Mouse (Mus musculus) right cerebral cortex, postnatal 36 days (tissue): Measurements from ENCODE around the gene Pdpr.
"Not testable (repeated sequence)": the region's sequence is repeated elsewhere in the genome, so short reads cannot be mapped to it uniquely, and the experiment has no call there.

Experiments used
- DNase-seq, 2 experiments: peaks; one replicate each; pipeline ENCODE4 v3.0.0; 2022; ENCODE audit warnings: low spot score in 2 of 2, mixed read lengths in 1 of 2

Gene Pdpr

DNA sequence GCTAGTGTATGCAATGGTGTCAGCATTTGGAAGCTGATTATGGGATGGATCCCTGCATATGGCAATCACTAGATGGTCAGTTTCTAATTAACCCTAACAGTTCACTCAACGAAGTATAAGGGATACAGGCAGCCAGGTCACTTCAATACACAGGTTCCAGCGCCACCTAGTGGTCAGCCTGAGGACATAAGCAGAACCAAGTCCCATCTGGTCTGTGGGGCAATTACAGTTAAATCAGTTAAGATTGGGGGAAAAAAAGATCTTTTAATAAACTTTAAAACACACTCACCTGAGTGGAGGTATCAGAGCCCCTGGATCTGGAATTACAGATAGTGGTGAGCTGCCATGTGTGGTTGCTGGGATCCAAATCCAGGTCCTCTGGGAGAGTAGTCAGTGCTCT lies 4.3 kb upstream of the Pdpr start:
- peak; percentile 18 to 29 for DNase-seq

DNA sequence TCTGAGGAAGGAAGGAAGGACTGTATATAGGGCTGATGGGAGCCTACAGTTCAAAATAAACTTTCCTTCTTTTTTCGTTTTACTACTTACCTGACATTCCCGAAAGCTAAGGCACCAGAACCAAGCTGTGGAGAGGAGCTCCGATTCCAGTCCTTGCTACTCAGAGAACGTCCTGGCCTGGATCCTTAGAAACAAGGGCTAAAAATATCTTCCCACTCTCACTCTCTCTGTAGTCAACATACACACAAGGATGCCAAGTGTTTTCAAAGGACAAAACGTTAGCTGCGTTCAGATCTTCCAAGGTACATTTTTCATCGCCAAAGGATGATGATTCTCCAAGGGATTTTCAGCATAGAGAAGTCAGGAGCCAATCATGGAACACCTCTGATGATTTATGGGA lies 2.7 kb upstream of the Pdpr start:
- no peak for DNase-seq

DNA sequence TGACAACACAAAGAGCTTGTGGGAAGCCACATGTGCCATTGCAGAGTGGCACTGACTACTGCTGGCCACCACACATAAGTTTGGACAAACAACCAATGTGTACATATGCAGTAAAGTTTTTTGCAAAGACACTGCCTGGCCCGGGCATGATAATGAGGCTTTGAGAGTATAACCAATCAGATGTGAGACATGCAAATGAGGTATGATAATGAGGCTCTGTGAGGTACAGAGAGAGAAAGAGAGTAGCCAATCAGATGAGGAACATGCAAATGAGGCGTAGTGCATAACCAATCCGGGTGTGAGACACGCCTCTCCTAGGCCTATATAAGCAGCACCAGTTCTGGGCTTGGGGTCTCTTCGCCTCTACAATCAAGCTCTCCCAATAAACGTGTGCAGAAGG lies 2.1 kb upstream of the Pdpr start, which contains the start of gene Clec18a:
Gene Clec18a, minus strand, starts transcription at position 101 of the 400 bp plus-strand sequence.
- DNase-seq: not testable (repeated sequence)

DNA sequence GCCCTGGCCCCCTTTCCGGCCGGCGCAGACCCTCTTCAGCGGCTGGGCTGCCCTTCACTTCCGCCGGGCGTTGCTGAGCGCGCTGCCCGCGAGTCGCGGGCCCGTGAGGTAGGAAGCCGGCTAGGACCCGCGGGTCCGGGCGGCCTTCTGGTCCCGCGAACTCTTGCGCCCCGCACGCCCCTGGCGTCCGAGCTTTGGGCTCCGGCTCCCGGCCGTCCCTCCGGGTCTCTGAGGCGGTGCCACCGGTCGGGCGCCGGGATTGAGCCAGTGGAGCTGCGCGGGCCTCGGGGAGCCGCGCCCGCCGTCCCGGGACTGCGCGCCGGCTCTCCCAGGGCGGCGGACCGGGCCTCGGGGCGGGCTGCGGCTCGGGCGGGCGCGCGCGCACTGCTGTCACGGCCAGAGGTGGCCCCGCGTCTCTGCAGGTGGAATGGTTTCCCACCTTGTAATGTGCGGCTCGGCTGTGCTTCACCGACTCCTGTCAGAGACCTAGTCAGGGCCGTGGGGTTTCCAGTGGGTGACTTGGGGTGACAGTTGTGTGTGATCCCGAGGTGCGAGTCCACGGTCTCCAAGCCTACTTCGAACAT lies 381 bp downstream of the Pdpr start:
- DNase-seq: not testable (repeated sequence)

DNA sequence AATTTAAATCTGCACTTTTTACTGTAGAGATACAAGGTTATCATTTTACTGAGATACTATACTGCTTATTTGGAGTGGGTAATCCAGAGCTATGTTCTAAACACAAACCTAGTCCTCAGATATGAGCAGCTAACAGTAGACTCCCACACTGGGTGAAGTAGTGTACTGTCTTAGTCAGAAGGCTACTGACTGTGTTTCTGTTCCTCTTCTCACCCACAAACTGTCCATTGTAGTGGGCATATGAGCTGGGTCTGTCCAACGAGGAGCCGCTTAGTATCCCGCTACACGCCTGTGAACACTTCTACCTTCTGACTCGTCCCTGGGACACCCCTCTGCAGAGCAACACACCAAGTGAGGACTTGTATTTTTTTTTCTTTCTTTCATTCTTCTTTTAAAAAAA lies 20.5 kb downstream of the Pdpr start:
- no peak for DNase-seq

DNA sequence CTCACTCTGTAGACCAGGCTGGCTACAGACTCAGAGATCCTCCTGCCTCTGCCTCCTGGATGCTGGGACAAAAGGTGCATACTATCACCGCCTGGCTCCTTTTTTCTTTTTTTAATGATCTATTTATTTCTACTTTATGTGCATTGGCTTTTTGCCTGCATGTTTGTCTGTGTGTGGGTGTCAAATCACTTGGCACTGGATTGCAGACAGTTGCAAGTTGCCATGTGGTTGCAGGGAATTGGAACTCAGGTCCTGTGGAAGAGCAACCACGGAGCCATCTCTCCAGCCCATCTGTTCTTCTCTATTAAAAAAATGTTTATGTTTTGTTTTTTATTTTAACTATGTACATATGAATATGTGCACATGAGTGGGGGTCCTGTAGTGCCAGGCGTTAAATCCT lies 25.1 kb downstream of the Pdpr start:
- no peak for DNase-seq

DNA sequence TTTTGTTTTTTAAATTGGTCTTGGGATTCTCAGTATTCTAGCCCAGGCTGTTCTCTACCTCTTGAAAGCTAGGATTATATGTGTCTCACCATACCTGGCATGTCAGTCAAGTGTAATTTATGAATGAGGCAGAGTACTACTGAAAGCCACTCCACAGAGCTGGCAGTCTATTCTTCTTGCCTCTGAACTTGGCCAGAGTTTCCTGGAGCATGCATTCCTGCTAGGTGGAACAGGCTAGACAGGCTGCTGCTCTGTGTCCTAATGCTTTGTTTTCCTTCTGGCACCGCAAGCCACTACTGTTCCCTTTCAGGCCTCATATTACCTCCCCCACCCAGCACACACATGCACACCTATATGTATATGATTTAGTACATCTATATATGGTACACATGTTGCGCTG lies 36.3 kb downstream of the Pdpr start:
- DNase-seq: no peak

DNA sequence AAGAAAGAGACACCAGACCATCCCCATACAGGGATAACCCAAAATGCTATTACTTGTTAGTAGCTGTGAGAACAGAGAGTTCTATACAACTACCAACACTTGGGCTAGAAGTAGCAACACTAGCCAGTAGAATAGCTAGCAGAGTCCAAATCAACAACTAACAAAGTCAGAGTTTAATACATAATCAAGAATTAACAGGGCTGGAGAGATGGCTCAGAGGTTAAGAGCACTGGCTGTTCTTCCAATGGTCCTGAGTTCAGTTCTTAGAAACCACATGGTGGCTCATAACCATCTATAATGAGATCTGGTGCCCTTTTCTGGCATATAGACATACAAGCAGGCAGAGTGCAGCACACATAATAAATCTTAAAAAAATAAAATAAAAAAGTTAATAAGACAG lies 48.1 kb downstream of the Pdpr start:
- no peak for DNase-seq

DNA sequence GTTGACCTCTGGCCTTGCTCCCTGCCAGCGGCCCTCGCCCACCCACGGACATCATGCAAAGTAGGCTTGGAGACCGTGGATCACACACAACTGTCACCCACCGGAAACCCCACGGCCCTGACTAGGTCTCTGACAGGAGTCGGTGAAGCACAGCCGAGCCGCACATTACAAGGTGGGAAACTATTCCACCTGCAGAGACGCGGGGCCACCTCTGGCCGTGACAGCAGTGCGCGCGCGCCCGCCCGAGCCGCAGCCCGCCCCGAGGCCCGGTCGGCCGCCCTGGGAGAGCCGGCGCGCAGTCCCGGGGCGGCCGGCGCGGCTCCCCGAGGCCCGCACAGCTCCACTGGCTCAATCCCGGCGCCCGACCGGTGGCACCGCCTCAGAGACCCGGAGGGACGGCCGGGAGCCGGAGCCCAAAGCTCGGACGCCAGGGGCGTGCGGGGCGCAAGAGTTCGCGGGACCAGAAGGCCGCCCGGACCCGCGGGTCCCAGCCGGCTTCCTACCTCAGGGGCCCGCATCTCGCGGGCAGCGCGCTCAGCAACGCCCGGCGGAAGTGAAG lies 50.5 kb downstream of the Pdpr start:
- peak in 1 of 2 experiments; percentile 14 for DNase-seq

DNA sequence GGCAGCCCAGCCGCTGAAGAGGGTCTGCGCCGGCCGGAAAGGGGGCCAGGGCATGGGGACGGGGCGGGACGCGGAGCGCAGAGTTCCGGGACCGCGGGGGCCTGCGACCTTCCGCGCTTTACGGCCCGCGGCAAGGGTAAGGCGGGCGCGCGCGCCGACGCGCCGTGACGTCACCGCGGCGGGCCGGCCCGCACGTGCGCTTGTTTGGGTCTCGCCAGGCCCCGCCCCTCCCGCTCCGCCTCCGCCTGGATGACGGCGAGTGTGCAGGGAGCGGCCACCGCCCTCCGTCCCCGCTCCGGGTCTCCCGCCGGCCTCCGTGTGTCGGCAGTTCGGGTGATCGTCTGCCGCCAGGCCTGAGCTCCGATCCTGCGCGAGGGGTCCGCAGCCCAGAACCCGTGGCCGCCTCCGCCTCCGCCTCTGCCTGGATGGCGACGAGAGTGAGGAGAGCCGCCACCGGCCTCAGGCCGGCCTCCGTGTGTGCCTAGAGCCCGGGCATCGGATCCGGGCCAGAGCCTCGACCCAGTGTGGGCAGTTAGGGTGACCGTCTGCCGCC lies 51.1 kb downstream of the Pdpr start:
- peak; percentile 88 to 90 for DNase-seq

DNA sequence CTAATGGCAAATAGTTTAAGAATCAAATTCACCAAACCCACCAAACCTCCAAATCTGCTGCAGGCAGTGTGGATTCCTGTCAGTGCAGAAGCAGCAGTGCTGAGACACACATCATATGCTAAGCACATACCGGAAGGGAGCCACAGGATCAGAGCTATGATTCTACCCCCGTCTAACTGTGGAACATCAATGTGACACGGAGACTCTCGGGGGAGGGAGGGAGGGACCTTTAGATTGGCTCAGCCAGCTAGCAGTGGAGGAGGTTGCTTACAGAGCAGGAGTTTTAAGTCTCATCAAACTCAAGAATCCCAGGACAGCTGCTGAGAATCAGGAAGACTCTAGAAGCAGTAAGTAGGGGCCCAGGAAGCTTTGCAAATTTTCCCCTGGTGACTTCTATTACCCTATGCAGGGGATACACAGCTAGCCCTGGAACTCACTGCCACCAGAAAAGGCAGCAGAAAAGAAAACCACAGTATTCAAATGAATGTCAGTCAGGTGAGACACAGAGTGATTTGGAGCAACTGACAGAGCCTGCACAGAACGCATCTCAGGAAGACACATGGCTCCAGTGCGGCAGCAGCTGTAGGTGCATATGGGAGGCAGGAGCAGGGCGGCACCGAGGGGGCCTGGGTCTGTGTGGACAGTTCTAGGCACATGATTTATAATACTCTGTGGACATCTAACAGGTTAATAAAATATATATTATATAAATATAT lies 61.4 kb downstream of the Pdpr start:
- no peak for DNase-seq

DNA sequence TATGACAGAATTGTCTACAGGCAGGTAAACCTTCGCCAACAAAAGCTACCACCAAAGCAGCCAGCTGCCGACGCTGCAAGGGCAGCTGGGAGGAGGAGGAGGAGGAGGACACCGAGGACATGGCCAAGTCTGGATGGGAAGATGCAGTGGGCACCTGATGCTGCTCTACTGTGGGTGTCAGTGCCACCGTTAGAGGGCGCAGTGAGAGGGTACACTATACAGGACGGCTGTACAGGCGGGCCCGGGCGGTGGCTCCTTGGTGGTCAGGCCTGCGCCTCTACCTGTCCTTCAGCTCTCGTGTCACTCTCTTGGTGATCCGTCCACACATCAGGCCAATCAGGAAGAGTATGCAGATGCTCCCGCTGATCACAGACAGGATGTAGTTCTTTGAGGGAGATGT lies 63.2 kb downstream of the Pdpr start:
- peak; percentile 23 to 27 for DNase-seq

DNA sequence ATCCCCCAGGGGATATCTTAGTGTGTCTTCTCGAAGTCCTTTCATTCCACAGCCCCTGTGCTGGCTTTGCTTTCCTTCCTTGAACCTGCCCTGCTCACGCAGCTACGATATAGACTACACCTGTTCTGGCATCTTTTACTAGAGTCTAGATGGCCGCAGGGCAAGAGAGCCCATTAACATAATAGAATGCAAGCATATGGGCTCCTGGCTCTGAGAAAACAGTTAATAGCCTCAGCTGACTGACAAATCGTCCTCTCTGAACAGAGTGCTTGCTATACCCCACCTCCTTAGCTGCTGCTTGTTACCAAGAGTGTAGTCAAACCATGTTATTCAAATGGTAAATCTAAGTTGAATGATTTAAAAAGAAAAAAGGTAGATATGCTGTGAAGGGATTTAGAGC lies 77.2 kb downstream of the Pdpr start:
- DNase-seq: no peak

DNA sequence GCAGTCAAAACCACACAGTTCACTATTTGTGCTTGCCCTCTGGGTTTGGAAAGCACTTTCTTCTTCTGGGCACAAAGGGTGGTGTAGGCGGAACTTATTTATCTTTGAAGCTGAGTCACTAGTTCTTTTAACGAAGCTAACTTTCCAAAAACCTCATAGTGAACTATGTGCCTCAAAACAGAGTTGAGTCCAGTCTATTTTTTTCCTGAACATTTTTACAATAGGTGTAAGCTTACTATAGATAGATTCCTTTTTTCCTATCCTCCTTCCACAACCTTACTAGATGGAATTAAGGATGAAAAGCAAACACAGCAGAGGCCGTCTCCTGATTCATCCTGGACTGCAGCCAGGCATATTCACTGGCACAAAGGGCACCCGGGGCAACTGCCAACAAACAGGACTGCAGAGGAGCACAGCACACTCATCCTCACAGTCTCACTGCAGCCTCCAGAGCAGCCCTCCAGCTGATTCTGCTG lies 91.1 kb downstream of the Pdpr start:
- peak; percentile 28 to 48 for DNase-seq
